8 mouse cellular contexts compared by ENCODE assay signal in genomic region chr9:56864832-56865231, GRCm38 (mm10). TPM values are rescaled to one million over a fixed set of nuclear protein-coding genes. Genes with fewer than 3 reads are reported as not detected.
A peak's percentile ranks its signal among the peaks of the same experiment; 100 is the strongest.
DNase-seq lines count a peak whose midpoint lies in the region; ATAC-seq lines count a peak whose summit lies in the region.

Gene Cspg4 (plus strand): TSS chr9:56865033.

- peak within 1 kb of the TSS; percentile 62 for H3K4me3 ChIP-seq in intestine, embryonic 16.5 days (ENCODE audit: low read length)
- H3K4me3 ChIP-seq in limb, embryonic 12.5 days (replicated peaks), result peak within 1 kb of the TSS; percentile 51
- H3K4me3 ChIP-seq in midbrain, embryonic 16.5 days (ENCODE audit: low read depth, low read length), result peak within 1 kb of the TSS; percentile 21

- no peaks in the 10 kb centered on the region for H3K27me3 ChIP-seq in intestine, embryonic 16.5 days (replicated peaks; ENCODE audit: control insufficient read depth, insufficient read depth, low read length)
- peaks cover 4% of the 10 kb centered on the region; the same call in 1 of the 2 replicates for H3K27me3 ChIP-seq in limb, embryonic 12.5 days
- peaks cover 11% of the 10 kb centered on the region for H3K27me3 ChIP-seq in midbrain, embryonic 16.5 days (ENCODE audit: control insufficient read depth, insufficient read depth, low read depth, low read length)

- peak; percentile 71 for ATAC-seq in intestine, embryonic 16.5 days
- peak; percentile 61; the same call in 1 of the 2 replicates for ATAC-seq in limb, embryonic 12.5 days (ENCODE audit: insufficient number of reproducible peaks, insufficient read depth, low FRiP score, low TSS enrichment, low read depth)
- ATAC-seq in midbrain, embryonic 16.5 days, result no peak

- no peaks in the 10 kb centered on the region for H3K9me3 ChIP-seq in intestine, embryonic 16.5 days (ENCODE audit: control insufficient read depth, low read length)
- no peaks in the 10 kb centered on the region for H3K9me3 ChIP-seq in limb, embryonic 12.5 days
- H3K9me3 ChIP-seq in midbrain, embryonic 16.5 days (replicated peaks; ENCODE audit: control insufficient read depth, low read length, poor library complexity, severe bottlenecking), result no peaks in the 10 kb centered on the region

- H3K4me1 ChIP-seq in intestine, embryonic 16.5 days (ENCODE audit: control insufficient read depth, insufficient read depth, low read length), result peaks cover 63% of the 10 kb centered on the region
- H3K4me1 ChIP-seq in limb, embryonic 12.5 days (replicated peaks), result peaks cover 75% of the 10 kb centered on the region
- H3K4me1 ChIP-seq in midbrain, embryonic 16.5 days (ENCODE audit: control insufficient read depth, insufficient read depth, low read length), result peaks cover 6% of the 10 kb centered on the region; the same call in 1 of the 2 replicates

- peak within 1 kb of the TSS; percentile 78 for H3K9ac ChIP-seq in intestine, embryonic 16.5 days (ENCODE audit: low read depth, low read length)
- peak within 1 kb of the TSS; percentile 72 for H3K9ac ChIP-seq in limb, embryonic 12.5 days (replicated peaks)
- peak within 1 kb of the TSS; percentile 5; the same call in 1 of the 2 replicates for H3K9ac ChIP-seq in midbrain, embryonic 16.5 days (ENCODE audit: low read depth, low read length)

- DNase-seq in urinary bladder, adult 2 months (ENCODE audit: low spot score), result no peak
- DNase-seq in urinary bladder, postnatal 10 days (ENCODE audit: low spot score), result no peak
- peak; percentile 97 for DNase-seq in heart, adult 11 months
- no peak for DNase-seq in thymus, postnatal 25 days
- DNase-seq in right cerebral cortex, postnatal 4 days, result no peak

- 2% methylated on average over 24 of the region's 24 CpGs for WGBS in intestine, embryonic 16.5 days
- 2% methylated on average over 24 of the region's 24 CpGs for WGBS in limb, embryonic 12.5 days
- 1% methylated on average over 24 of the region's 24 CpGs for WGBS in midbrain, embryonic 16.5 days

- no peaks in the 10 kb centered on the region for H3K36me3 ChIP-seq in intestine, embryonic 16.5 days (ENCODE audit: control insufficient read depth, insufficient read depth, low read length)
- H3K36me3 ChIP-seq in limb, embryonic 12.5 days, result no peaks in the 10 kb centered on the region
- no peaks in the 10 kb centered on the region for H3K36me3 ChIP-seq in midbrain, embryonic 16.5 days (ENCODE audit: control insufficient read depth, insufficient read depth, low read length)

- peak within 1 kb of the TSS; percentile 73 for H3K27ac ChIP-seq in intestine, embryonic 16.5 days (ENCODE audit: low read length)
- H3K27ac ChIP-seq in limb, embryonic 12.5 days, result peak within 1 kb of the TSS; percentile 76
- no peak within 1 kb of the TSS for H3K27ac ChIP-seq in midbrain, embryonic 16.5 days (ENCODE audit: low read length)

- peak within 1 kb of the TSS; percentile 58 for H3K4me2 ChIP-seq in intestine, embryonic 16.5 days (ENCODE audit: low read depth, low read length)
- peak within 1 kb of the TSS; percentile 68 for H3K4me2 ChIP-seq in limb, embryonic 12.5 days
- peak within 1 kb of the TSS; percentile 43 for H3K4me2 ChIP-seq in midbrain, embryonic 16.5 days (ENCODE audit: low read length)

RNA-seq across cellular contexts. Expression of gene Cspg4, which starts in this region (rescaled TPM):
- 27.7 and 39.1 TPM in 2 replicates for polyA plus RNA-seq in urinary bladder, adult 2 months (2012; rRNA removed)
- polyA plus RNA-seq in intestine, embryonic 16.5 days (2015; fragmentation: Nextera tagmentation; extraction: Ambion mirVana), result 17.4 and 18.2 TPM in 2 replicates
- polyA plus RNA-seq in limb, embryonic 12.5 days (2016; fragmentation: Nextera tagmentation; extraction: Ambion mirVana), result 13.8 and 17.5 TPM in 2 replicates
- polyA plus RNA-seq in midbrain, embryonic 16.5 days (2015; fragmentation: Nextera tagmentation; extraction: Ambion mirVana), result 7.3 and 7.8 TPM in 2 replicates

Comparison
In these comparisons a context has a peak if more than half of its experiments do, and no peak if none do; other contexts are left out.
1. H3K9ac ChIP-seq: peak in every context shown above with its lines; median percentile 78 in intestine, embryonic 16.5 days; 72 in limb, embryonic 12.5 days; 5 in midbrain, embryonic 16.5 days.